Mouse (Mus musculus): Measurements from ENCODE around the gene Arhgdia.

- TF ChIP-seq CTCF (IDR thresholded peaks at IDR 0.05; ENCODE audit: low read depth) = no peak
- no peak for TF ChIP-seq EP300 (optimal IDR thresholded peaks at IDR 0.05)
These were observed 36.2 kb upstream of the Arhgdia start, which contains the start of gene Pcyt2 for GRCm38 (mm10) chr11:120617519-120618112.
